Mouse (Mus musculus) kidney, embryonic 15.5 days (tissue): ENCODE measurements at regions not wholly inside any gene's neighbourhood (a gene's known extent, or its start where the extent isn't known, plus 50 kb on each side); places are given as distances from the start of the nearest gene placed in this dataset.

Experiments used
- ATAC-seq: fragments of 200-750 bp; cut with Nextera tagmentation; replicated peaks from 2 replicates; pipeline ENCODE4 v1.8.0; 2017; ENCODE audit warnings: moderate TSS enrichment; ENCODE audit not compliant: low FRiP score
- H3K27ac ChIP-seq: fragments of 300-500 bp; sonication (generic); 2 replicates; pipeline ENCODE4 v1.5.1; 2015; ENCODE audit warnings: mild to moderate bottlenecking, inconsistent platforms
- H3K27me3 ChIP-seq: fragments of 300-500 bp; sonication (generic); 2 replicates; pipeline ENCODE4 v1.6.1; 2015; ENCODE audit warnings: inconsistent platforms
- H3K36me3 ChIP-seq: fragments of 300-500 bp; sonication (generic); 2 replicates; pipeline ENCODE4 v1.6.1; 2015; ENCODE audit warnings: inconsistent platforms
- H3K4me1 ChIP-seq: fragments of 300-500 bp; sonication (generic); 2 replicates; pipeline ENCODE4 v1.6.1; 2015; ENCODE audit warnings: inconsistent platforms
- H3K4me2 ChIP-seq: fragments of 300-500 bp; sonication (generic); 2 replicates; pipeline ENCODE4 v1.6.1; 2015; ENCODE audit warnings: moderate library complexity, mild to moderate bottlenecking, inconsistent platforms
- H3K4me3 ChIP-seq: fragments of 300-500 bp; sonication (generic); replicated peaks from 2 replicates; pipeline ENCODE4 v1.5.1; 2015; ENCODE audit warnings: mild to moderate bottlenecking, inconsistent platforms
- H3K9ac ChIP-seq: fragments of 300-500 bp; sonication (generic); 2 replicates; pipeline ENCODE4 v1.6.1; 2015; ENCODE audit warnings: mild to moderate bottlenecking, inconsistent platforms
- H3K9me3 ChIP-seq: fragments of 300-500 bp; sonication (generic); replicated peaks from 2 replicates; pipeline ENCODE4 v1.6.1; 2016; ENCODE audit warnings: inconsistent platforms
- WGBS: fragments of 180-500 bp; shearing (Covaris S2); methylation state at CpG from one replicate; pipeline ENCODE4 v1.1.7; 2015; ENCODE audit warnings: mixed read lengths; 5-methylcytosine and 5-hydroxymethylcytosine counted together

DNA sequence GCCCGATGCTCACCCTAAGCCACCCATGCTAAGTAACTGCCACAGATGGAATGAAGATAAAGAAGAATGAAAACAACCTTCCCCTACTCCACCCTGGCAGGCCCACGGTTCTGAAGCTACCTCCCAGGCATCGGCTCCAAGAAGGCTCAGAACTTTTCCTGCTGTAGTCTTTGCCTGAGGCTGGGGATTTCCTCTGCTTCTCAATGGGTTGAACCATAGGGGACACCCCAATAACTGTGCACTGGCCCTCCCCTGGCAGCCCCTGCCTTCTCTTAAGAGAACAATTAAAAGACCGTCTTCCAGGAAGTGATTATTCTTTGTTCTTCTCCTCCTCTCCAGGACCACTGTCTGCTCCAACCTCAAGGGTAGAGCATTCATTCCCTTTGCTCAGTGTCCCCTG, 191.9 kb downstream of the Maf start:
- 60% methylated on average over 4 of the region's 4 CpGs for WGBS
- no peak overlapping the region for H3K27ac ChIP-seq
- H3K27me3 ChIP-seq, result peaks cover 4% of the 10 kb centered on the region; the same call in 1 of the 2 replicates
- H3K4me1 ChIP-seq, result no peaks in the 10 kb centered on the region
- ATAC-seq, result no peak
- H3K36me3 ChIP-seq, result no peaks in the 10 kb centered on the region
- H3K9me3 ChIP-seq, result no peaks in the 10 kb centered on the region
- no peak overlapping the region for H3K4me3 ChIP-seq
- H3K4me2 ChIP-seq, result no peak overlapping the region
- H3K9ac ChIP-seq, result no peak overlapping the region

DNA sequence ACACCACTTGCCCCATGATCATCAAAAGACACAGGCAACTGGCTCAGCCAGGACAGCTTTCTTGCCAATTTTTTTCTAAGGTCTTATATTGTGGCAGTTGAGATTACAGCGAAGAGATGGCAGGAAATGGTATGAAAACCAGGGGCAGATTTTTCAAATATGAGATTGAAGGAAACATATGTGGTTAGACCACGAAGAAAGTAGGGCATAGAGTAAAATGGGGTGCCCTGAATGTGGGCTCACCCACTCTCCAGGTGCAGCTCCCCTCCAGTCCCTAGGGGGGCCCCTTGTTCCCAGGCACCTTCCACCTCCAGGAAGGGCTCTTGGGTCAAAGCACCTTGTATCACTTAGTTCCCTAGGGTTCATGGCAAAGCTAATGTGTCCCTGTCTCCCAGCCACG, 193.1 kb downstream of the Maf start:
- no peak overlapping the region for H3K4me2 ChIP-seq
- H3K9ac ChIP-seq, result no peak overlapping the region
- no peaks in the 10 kb centered on the region for H3K4me1 ChIP-seq
- no peaks in the 10 kb centered on the region for H3K9me3 ChIP-seq
- WGBS, result 80% methylated on average over 3 of the region's 3 CpGs
- no peak overlapping the region for H3K27ac ChIP-seq
- peaks cover 4% of the 10 kb centered on the region; the same call in 1 of the 2 replicates for H3K27me3 ChIP-seq
- H3K36me3 ChIP-seq, result no peaks in the 10 kb centered on the region
- ATAC-seq, result no peak
- H3K4me3 ChIP-seq, result no peak overlapping the region

GRCm38 (mm10) chr8:115507180-115507579, 200.4 kb downstream of the Maf start:
- no peak overlapping the region for H3K27ac ChIP-seq
- 88% methylated on average over 4 of the region's 4 CpGs for WGBS

DNA sequence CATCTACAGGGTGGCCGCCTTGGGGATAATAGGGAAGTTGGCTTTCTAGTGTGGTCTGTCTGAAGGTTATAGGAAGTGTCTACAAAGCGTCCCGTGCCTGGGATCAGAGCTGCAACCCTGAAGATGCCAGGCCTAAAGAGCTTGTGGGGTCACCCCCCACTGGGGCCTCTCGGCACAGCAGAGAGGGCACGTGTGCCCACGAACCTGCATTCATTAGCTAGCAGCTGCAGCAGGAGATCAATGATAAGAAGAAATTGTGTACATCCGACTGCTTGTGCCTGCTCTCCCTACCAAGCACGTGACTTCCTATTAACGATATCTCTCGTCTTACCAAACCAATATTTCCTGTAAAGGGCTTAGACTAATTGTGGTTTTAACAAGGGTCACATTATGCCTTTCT, 200.9 kb downstream of the Maf start:
- Histone ChIP-seq H3K27me3 (no peaks in the 10 kb centered on the region), H3K27ac (no peak overlapping the region), H3K36me3 (no peaks in the 10 kb centered on the region), H3K4me3 (no peak overlapping the region), H3K9ac (no peak overlapping the region), H3K9me3 (no peaks in the 10 kb centered on the region), H3K4me1 (no peaks in the 10 kb centered on the region), H3K4me2 (no peak overlapping the region)
- no peak for ATAC-seq
- WGBS, result 68% methylated on average over 10 of the region's 10 CpGs

More at GRCm38 (mm10) chr8:115507180-115507579, 200.4 kb downstream of the Maf start:
- Histone ChIP-seq H3K4me3 (no peak overlapping the region), H3K27me3 (no peaks in the 10 kb centered on the region), H3K36me3 (no peaks in the 10 kb centered on the region), H3K4me2 (no peak overlapping the region), H3K9ac (no peak overlapping the region), H3K4me1 (no peaks in the 10 kb centered on the region), H3K9me3 (no peaks in the 10 kb centered on the region)
- no peak for ATAC-seq

GRCm38 (mm10) chr8:115496016-115496415, 211.6 kb downstream of the Maf start:
- no peaks in the 10 kb centered on the region for H3K4me1 ChIP-seq
- H3K36me3 ChIP-seq, result no peaks in the 10 kb centered on the region
- no peak for ATAC-seq
- WGBS, result 88% methylated on average over 1 of the region's 1 CpGs
- H3K4me2 ChIP-seq, result no peak overlapping the region
- H3K27ac ChIP-seq, result no peak overlapping the region
- no peak overlapping the region for H3K4me3 ChIP-seq
- H3K27me3 ChIP-seq, result 0 out of 2 replicates have a peak, but pooled peaks cover 3% of the 10 kb centered on the region
- H3K9me3 ChIP-seq, result no peaks in the 10 kb centered on the region
- no peak overlapping the region for H3K9ac ChIP-seq

DNA sequence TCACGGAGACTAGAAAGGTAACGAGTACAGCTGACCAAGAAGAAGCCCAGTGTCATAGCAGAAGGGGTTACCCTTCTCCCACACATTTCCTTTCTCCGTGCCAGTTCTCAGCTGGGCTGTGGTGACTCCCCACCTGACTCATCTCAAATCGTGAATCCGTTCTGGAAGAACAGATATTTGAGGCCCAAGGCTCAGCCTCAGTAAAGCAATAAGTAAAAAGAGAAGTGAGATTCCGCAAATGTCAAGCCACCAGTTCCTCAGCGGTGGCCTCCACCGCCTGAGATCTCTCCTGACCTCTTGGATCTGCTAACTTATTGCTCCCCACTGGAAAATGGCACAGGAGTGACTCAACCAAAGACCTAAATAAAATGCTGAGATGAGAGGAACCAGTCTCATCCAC, 213.2 kb downstream of the Maf start:
- 80% methylated on average over 8 of the region's 8 CpGs for WGBS
- no peak for ATAC-seq

DNA sequence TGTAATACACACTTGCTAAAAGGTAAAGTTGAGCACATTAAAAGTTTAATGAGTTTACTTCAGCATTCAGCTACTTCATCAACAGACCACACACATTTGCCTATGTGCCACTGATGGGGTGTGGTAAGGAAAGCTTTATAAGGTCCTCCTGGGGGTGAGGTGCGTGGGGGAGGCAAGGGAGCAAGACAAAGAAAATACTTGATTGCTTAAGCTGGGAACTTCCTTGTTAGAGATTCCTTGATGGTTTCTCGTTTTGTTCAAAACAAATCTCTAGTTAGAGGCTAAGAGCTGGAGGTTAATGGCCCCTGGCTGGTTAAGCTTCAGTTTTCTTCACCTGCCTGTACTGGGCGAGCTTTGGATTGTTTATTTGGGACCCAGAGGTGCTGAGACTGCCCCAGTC, 220.7 kb downstream of the Maf start:
- Histone ChIP-seq H3K9me3 (no peaks in the 10 kb centered on the region), H3K9ac (no peak overlapping the region), H3K4me1 (peaks cover 19% of the 10 kb centered on the region), H3K27me3 (peaks cover 4% of the 10 kb centered on the region; the same call in 1 of the 2 replicates), H3K4me3 (no peak overlapping the region), H3K4me2 (no peak overlapping the region), H3K27ac (no peak overlapping the region), H3K36me3 (no peaks in the 10 kb centered on the region)
- no peak for ATAC-seq
- WGBS, result 20% methylated on average over 3 of the region's 3 CpGs

More for the DNA sequence above, 213.2 kb downstream of the Maf start:
- Histone ChIP-seq H3K4me1 (peaks cover 3% of the 10 kb centered on the region; the same call in 1 of the 2 replicates), H3K4me3 (no peak overlapping the region), H3K27ac (no peak overlapping the region), H3K9ac (no peak overlapping the region), H3K36me3 (no peaks in the 10 kb centered on the region), H3K27me3 (peaks cover 7% of the 10 kb centered on the region; the same call in 1 of the 2 replicates), H3K9me3 (no peaks in the 10 kb centered on the region), H3K4me2 (no peak overlapping the region)

DNA sequence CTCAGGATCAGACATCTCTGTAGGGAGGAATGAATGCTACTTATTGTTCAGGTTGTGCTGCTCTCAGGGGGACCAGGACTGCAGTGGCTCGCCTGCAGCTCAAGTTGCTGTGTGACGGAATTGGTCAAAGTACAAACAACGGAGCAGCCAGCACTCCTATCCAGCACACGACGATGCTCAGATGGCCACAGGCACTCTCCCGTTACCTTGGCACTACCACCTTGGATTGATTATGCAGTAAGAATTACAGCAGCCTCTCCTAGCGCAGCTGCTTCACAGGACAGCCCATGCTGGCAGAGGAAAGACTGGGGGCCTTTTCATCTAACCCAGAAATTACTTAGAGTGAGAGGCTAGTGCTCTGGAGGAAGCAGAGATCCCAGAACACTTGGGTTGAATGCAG, 226.5 kb downstream of the Maf start:
- H3K4me2 ChIP-seq, result no peak overlapping the region
- no peaks in the 10 kb centered on the region for H3K9me3 ChIP-seq
- no peak overlapping the region for H3K9ac ChIP-seq
- 60% methylated on average over 7 of the region's 7 CpGs for WGBS
- 0 out of 2 replicates have a peak, but pooled peaks cover under 1% of the 10 kb centered on the region for H3K27me3 ChIP-seq
- no peak overlapping the region for H3K4me3 ChIP-seq
- H3K4me1 ChIP-seq, result 0 out of 2 replicates have a peak, but pooled peaks cover 5% of the 10 kb centered on the region
- no peak for ATAC-seq
- H3K36me3 ChIP-seq, result no peaks in the 10 kb centered on the region
- H3K27ac ChIP-seq, result no peak overlapping the region

GRCm38 (mm10) chr8:115478406-115479060, 229.1 kb downstream of the Maf start:
- peaks cover 11% of the 10 kb centered on the region; the same call in 1 of the 2 replicates for H3K27me3 ChIP-seq
- no peak overlapping the region for H3K9ac ChIP-seq
- H3K36me3 ChIP-seq, result no peaks in the 10 kb centered on the region
- H3K4me2 ChIP-seq, result no peak overlapping the region
- no peak for ATAC-seq
- H3K9me3 ChIP-seq, result no peaks in the 10 kb centered on the region
- no peak overlapping the region for H3K27ac ChIP-seq
- WGBS, result 71% methylated on average over 11 of the region's 11 CpGs
- H3K4me1 ChIP-seq, result peaks cover 15% of the 10 kb centered on the region; the same call in 1 of the 2 replicates
- no peak overlapping the region for H3K4me3 ChIP-seq

DNA sequence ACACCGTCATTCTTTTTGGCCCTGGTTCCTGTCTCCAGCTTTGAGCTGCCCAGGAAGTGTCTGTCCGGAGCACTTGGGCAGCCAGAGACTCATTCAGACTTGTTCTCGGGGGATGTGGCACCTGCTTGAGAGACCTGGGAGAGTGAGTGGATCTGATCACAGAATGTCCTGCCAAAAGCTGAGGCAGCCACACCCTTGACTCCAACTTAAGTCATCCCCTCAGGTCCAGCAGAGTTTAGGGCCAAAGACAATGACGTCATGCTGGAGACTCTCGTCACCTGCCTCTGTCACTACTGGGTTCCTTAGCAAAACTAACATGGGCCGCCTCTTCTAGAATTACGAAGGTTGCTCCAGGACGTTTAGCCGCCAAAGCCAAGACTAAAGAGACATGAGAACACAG, 231.5 kb downstream of the Maf start:
- no peak overlapping the region for H3K9ac ChIP-seq
- no peak for ATAC-seq
- peaks cover 18% of the 10 kb centered on the region for H3K27me3 ChIP-seq
- no peak overlapping the region for H3K27ac ChIP-seq
- H3K36me3 ChIP-seq, result no peaks in the 10 kb centered on the region
- H3K4me1 ChIP-seq, result peaks cover 9% of the 10 kb centered on the region; the same call in 1 of the 2 replicates
- no peaks in the 10 kb centered on the region for H3K9me3 ChIP-seq
- no peak overlapping the region for H3K4me3 ChIP-seq
- no peak overlapping the region for H3K4me2 ChIP-seq
- 81% methylated on average over 9 of the region's 9 CpGs for WGBS

DNA sequence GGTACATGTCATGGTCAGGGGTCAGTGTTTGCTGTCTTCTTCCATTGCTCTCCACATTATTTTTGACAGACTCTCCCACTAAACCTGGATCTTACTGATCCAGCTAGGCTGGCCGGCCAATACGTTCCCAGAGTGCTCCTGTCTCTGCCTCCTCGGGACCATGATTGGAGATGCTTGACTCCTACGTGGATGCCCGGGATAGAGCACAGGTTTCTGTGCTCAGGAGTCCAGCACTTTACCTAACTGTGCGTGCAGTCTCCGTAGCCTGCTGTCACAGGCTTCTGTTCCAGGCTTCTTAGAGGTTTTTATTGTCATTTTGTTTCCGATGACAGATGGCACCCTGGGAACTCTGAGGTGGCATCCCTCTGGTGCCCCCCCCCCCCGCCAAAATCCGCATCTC, 232.4 kb downstream of the Maf start:
- Histone ChIP-seq H3K4me2 (no peak overlapping the region), H3K9me3 (no peaks in the 10 kb centered on the region), H3K36me3 (no peaks in the 10 kb centered on the region), H3K4me3 (no peak overlapping the region), H3K4me1 (peaks cover 9% of the 10 kb centered on the region; the same call in 1 of the 2 replicates), H3K27ac (no peak overlapping the region), H3K9ac (no peak overlapping the region), H3K27me3 (peaks cover 18% of the 10 kb centered on the region)
- ATAC-seq, result no peak
- WGBS, result 77% methylated on average over 10 of the region's 10 CpGs

DNA sequence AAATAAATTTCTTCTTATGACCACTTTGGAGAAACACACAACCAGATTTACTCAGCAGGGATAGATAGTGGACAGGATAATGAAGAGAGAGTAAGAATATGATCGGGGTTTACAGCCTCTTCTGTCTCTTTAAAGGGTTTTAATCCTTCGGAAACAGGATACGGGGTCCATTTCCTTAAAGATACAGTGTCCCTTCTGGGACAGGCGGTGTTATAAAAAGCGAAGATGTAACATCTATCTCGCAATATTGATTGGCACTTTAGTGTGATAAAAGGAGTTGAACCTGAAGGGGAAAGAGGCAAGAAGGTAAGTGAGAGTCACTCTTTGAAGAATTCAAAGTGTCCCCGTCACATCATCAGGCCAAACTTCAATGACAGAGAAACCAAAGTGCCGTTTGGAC, 233.6 kb downstream of the Maf start:
- Histone ChIP-seq H3K4me1 (peaks cover 9% of the 10 kb centered on the region; the same call in 1 of the 2 replicates), H3K4me3 (peak overlapping the region; percentile 23), H3K27ac (no peak overlapping the region), H3K9ac (no peak overlapping the region), H3K4me2 (peak overlapping the region; percentile 51), H3K9me3 (no peaks in the 10 kb centered on the region), H3K27me3 (peaks cover 18% of the 10 kb centered on the region), H3K36me3 (no peaks in the 10 kb centered on the region)
- 26% methylated on average over 8 of the region's 8 CpGs for WGBS
- ATAC-seq, result no peak

DNA sequence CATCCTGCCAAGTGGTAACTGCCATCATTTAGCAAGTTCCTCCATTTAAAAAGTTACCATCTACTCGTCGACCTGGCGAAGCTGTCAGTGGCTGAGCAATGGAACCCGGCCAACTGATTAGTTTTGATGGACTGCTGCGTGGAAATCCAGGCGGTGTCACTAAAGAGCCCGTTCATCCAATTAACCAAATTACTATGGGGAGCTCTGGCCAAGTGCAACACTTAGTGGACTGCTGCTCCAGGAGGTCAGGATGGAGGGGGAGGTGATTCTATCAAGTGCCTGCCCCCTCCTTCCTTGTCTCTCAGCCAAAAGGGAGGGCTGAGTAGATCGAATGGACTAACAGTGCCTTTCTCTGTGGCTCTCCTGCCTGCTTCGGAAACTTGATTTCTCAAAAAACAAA, 241.0 kb downstream of the Maf start:
- Histone ChIP-seq H3K36me3 (no peaks in the 10 kb centered on the region), H3K9ac (no peak overlapping the region), H3K27ac (no peak overlapping the region), H3K9me3 (no peaks in the 10 kb centered on the region), H3K27me3 (peaks cover 34% of the 10 kb centered on the region), H3K4me3 (no peak overlapping the region), H3K4me2 (no peak overlapping the region; the same call in 1 of the 2 replicates), H3K4me1 (0 out of 2 replicates have a peak, but pooled peaks cover 14% of the 10 kb centered on the region)
- ATAC-seq, result no peak
- 19% methylated on average over 9 of the region's 9 CpGs for WGBS
